ENCODE assay signal across 8 mouse cellular contexts in the genomic region with DNA sequence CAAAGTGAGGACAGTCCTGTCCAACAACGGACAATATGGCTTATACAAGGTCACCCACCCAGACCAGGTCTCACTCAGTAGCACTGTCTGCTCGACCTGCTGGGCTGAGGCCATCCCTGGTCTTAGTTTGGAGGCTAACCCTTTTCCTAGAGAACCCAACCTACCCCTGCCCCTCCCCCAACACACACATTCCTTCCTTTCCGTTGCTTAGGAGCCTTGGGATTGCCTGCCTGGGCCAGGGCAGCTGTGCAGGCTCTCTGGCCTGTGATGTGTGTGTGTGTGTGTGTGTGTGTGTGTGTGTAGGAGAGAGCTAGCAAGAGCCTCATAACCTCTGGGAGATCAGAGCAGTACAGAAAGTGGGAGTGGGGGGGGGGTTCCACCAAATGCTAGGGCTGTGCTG. TPM values are rescaled to one million over a fixed set of nuclear protein-coding genes. Genes with fewer than 3 reads are reported as not detected.
DNase-seq lines count a peak whose midpoint lies in the region; ATAC-seq lines count a peak whose summit lies in the region.

No protein-coding gene starts in this region.

- peak overlapping the region; percentile 92 for H3K4me2 ChIP-seq in lung, embryonic 15.5 days
- peak overlapping the region; percentile 90 for H3K4me2 ChIP-seq in stomach, embryonic 16.5 days (ENCODE audit: low read depth, low read length)

- H3K4me1 ChIP-seq in hindbrain, embryonic 10.5 days (replicated peaks): peaks cover 65% of the 10 kb centered on the region
- H3K4me1 ChIP-seq in lung, embryonic 15.5 days: peaks cover 46% of the 10 kb centered on the region
- peaks cover 24% of the 10 kb centered on the region for H3K4me1 ChIP-seq in stomach, embryonic 16.5 days (ENCODE audit: control insufficient read depth, insufficient read depth, low read length)

- ATAC-seq in lung, embryonic 15.5 days (ENCODE audit: borderline replicate concordance, extremely low read depth, low FRiP score, low TSS enrichment): no peak
- no peak for ATAC-seq in stomach, embryonic 16.5 days (ENCODE audit: insufficient read depth, low FRiP score)
- ATAC-seq in activated CD4-positive, CD25-positive, alpha-beta regulatory T cell, adult 4 months: no peak

- 0 out of 2 replicates have a peak, but pooled peaks cover 2% of the 10 kb centered on the region for H3K9me3 ChIP-seq in hindbrain, embryonic 10.5 days
- no peaks in the 10 kb centered on the region for H3K9me3 ChIP-seq in lung, embryonic 15.5 days
- H3K9me3 ChIP-seq in stomach, embryonic 16.5 days (replicated peaks; ENCODE audit: control insufficient read depth, low read length): no peaks in the 10 kb centered on the region

- peaks cover 26% of the 10 kb centered on the region for H3K36me3 ChIP-seq in hindbrain, embryonic 10.5 days
- H3K36me3 ChIP-seq in lung, embryonic 15.5 days: peaks cover 5% of the 10 kb centered on the region; the same call in 1 of the 2 replicates
- no peaks in the 10 kb centered on the region for H3K36me3 ChIP-seq in stomach, embryonic 16.5 days (ENCODE audit: control insufficient read depth, insufficient read depth, low read length)

- peak overlapping the region; percentile 87 for H3K27ac ChIP-seq in hindbrain, embryonic 10.5 days
- H3K27ac ChIP-seq in lung, embryonic 15.5 days: peak overlapping the region; percentile 66
- H3K27ac ChIP-seq in stomach, embryonic 16.5 days (ENCODE audit: low read length): peak overlapping the region; percentile 8; the same call in 1 of the 2 replicates

- DNase-seq in ES-CJ7 (ENCODE audit: low read depth, low spot score): peak; percentile 84
- peak; percentile 31 for DNase-seq in adipocyte (ENCODE audit: low spot score)
- DNase-seq in hindbrain, embryonic 10.5 days (ENCODE audit: low spot score): peak; percentile 87
- DNase-seq in spleen, adult 18-20 months: no peak
- DNase-seq in frontal cortex, adult 2 months (ENCODE audit: extremely low spot score in 1 of 2, low spot score in 1 of 2): no peak

- peak overlapping the region; percentile 66 for H3K4me3 ChIP-seq in hindbrain, embryonic 10.5 days
- H3K4me3 ChIP-seq in lung, embryonic 15.5 days: peak overlapping the region; percentile 65
- peak overlapping the region; percentile 73; the same call in 1 of the 2 replicates for H3K4me3 ChIP-seq in stomach, embryonic 16.5 days (replicated peaks; ENCODE audit: low read length)

- peaks cover 39% of the 10 kb centered on the region for H3K27me3 ChIP-seq in hindbrain, embryonic 10.5 days (ENCODE audit: insufficient read depth, poor library complexity, severe bottlenecking)
- peaks cover 3% of the 10 kb centered on the region; the same call in 1 of the 2 replicates for H3K27me3 ChIP-seq in lung, embryonic 15.5 days
- no peaks in the 10 kb centered on the region for H3K27me3 ChIP-seq in stomach, embryonic 16.5 days (ENCODE audit: control insufficient read depth, insufficient read depth, low read length)

- H3K9ac ChIP-seq in lung, embryonic 15.5 days: peak overlapping the region; percentile 66; the same call in 1 of the 2 replicates
- H3K9ac ChIP-seq in stomach, embryonic 16.5 days (ENCODE audit: low read length): peak overlapping the region; percentile 85

- 11% methylated on average over 3 of the region's 3 CpGs for WGBS in hindbrain, embryonic 10.5 days
- WGBS in lung, embryonic 15.5 days: 19% methylated on average over 3 of the region's 3 CpGs
- 26% methylated on average over 3 of the region's 3 CpGs for WGBS in stomach, embryonic 16.5 days

RNA-seq across cellular contexts. Expression of gene N4bp3, which starts 2.1 kb away (rescaled TPM):
- polyA plus RNA-seq in hindbrain, embryonic 10.5 days (2016; fragmentation: Nextera tagmentation; extraction: Ambion mirVana): 18.3 and 19.5 TPM in 2 replicates
- polyA plus RNA-seq in lung, embryonic 15.5 days (2015; fragmentation: Nextera tagmentation; extraction: Ambion mirVana): 46.2 and 46.6 TPM in 2 replicates
- 20.7 and 21.0 TPM in 2 replicates for polyA plus RNA-seq in stomach, embryonic 16.5 days (2015; fragmentation: Nextera tagmentation; extraction: Ambion mirVana)
- 1 to 10 TPM; 1.7 to 2.1 TPM for polyA plus RNA-seq in activated CD4-positive, CD25-positive, alpha-beta regulatory T cell, adult 4 months (2017; shearing (Covaris generic))
- 6.9 and 9.8 TPM in 2 replicates for polyA plus RNA-seq in frontal cortex, adult 2 months (2012; rRNA removed)

RNA-seq across cellular contexts. Expression of gene D930048N14Rik, which starts 2.2 kb away (rescaled TPM):
- 0.82 and 1.3 TPM in 2 replicates for polyA plus RNA-seq in hindbrain, embryonic 10.5 days (2016; fragmentation: Nextera tagmentation; extraction: Ambion mirVana)
- 2.7 and 3.9 TPM in 2 replicates for polyA plus RNA-seq in lung, embryonic 15.5 days (2015; fragmentation: Nextera tagmentation; extraction: Ambion mirVana)
- polyA plus RNA-seq in stomach, embryonic 16.5 days (2015; fragmentation: Nextera tagmentation; extraction: Ambion mirVana): 5.9 and 6.4 TPM in 2 replicates
- polyA plus RNA-seq in activated CD4-positive, CD25-positive, alpha-beta regulatory T cell, adult 4 months (2017; shearing (Covaris generic)): 1 to 10 TPM in 1 of 2 experiments, under 1 TPM in 1; 0.60 to 1.1 TPM
- 4.8 and 5.7 TPM in 2 replicates for polyA plus RNA-seq in frontal cortex, adult 2 months (2012; rRNA removed)

RNA-seq across cellular contexts. Expression of gene Rmnd5b, which starts 12.9 kb away (rescaled TPM):
- 38.9 and 45.6 TPM in 2 replicates for polyA plus RNA-seq in hindbrain, embryonic 10.5 days (2016; fragmentation: Nextera tagmentation; extraction: Ambion mirVana)
- polyA plus RNA-seq in lung, embryonic 15.5 days (2015; fragmentation: Nextera tagmentation; extraction: Ambion mirVana): 43.7 and 43.8 TPM in 2 replicates
- polyA plus RNA-seq in stomach, embryonic 16.5 days (2015; fragmentation: Nextera tagmentation; extraction: Ambion mirVana): 40.0 and 41.3 TPM in 2 replicates
- 10 to 100 TPM; 33.3 to 38.6 TPM for polyA plus RNA-seq in activated CD4-positive, CD25-positive, alpha-beta regulatory T cell, adult 4 months (2017; shearing (Covaris generic))
- 60.9 and 67.2 TPM in 2 replicates for polyA plus RNA-seq in frontal cortex, adult 2 months (2012; rRNA removed)

RNA-seq across cellular contexts. Expression of gene Nhp2, which starts 29.0 kb away (rescaled TPM):
- 209 and 250 TPM in 2 replicates for polyA plus RNA-seq in hindbrain, embryonic 10.5 days (2016; fragmentation: Nextera tagmentation; extraction: Ambion mirVana)
- polyA plus RNA-seq in lung, embryonic 15.5 days (2015; fragmentation: Nextera tagmentation; extraction: Ambion mirVana): 126 and 144 TPM in 2 replicates
- 133 and 138 TPM in 2 replicates for polyA plus RNA-seq in stomach, embryonic 16.5 days (2015; fragmentation: Nextera tagmentation; extraction: Ambion mirVana)
- 100 to 1,000 TPM; 128 to 145 TPM for polyA plus RNA-seq in activated CD4-positive, CD25-positive, alpha-beta regulatory T cell, adult 4 months (2017; shearing (Covaris generic))
- polyA plus RNA-seq in frontal cortex, adult 2 months (2012; rRNA removed): 64.6 and 68.5 TPM in 2 replicates

RNA-seq across cellular contexts. Expression of gene 0610009B22Rik, which starts 40.1 kb away (rescaled TPM):
- polyA plus RNA-seq in hindbrain, embryonic 10.5 days (2016; fragmentation: Nextera tagmentation; extraction: Ambion mirVana): 84.3 and 91.5 TPM in 2 replicates
- 98.9 and 99.4 TPM in 2 replicates for polyA plus RNA-seq in lung, embryonic 15.5 days (2015; fragmentation: Nextera tagmentation; extraction: Ambion mirVana)
- 89.5 and 93.1 TPM in 2 replicates for polyA plus RNA-seq in stomach, embryonic 16.5 days (2015; fragmentation: Nextera tagmentation; extraction: Ambion mirVana)
- 10 to 100 TPM; 19.5 to 25.1 TPM for polyA plus RNA-seq in activated CD4-positive, CD25-positive, alpha-beta regulatory T cell, adult 4 months (2017; shearing (Covaris generic))
- polyA plus RNA-seq in frontal cortex, adult 2 months (2012; rRNA removed): 37.9 and 39.6 TPM in 2 replicates

Comparison
In these comparisons a context has a peak if more than half of its experiments do, and no peak if none do; other contexts are left out.
1. DNase-seq: peak in ES-CJ7 (single experiment), adipocyte (single experiment) and hindbrain, embryonic 10.5 days (single experiment); none in spleen, adult 18-20 months (0 of 2) and frontal cortex, adult 2 months (0 of 2).
2. H3K27ac ChIP-seq: peak in every context shown above with its lines; median percentile 87 in hindbrain, embryonic 10.5 days; 66 in lung, embryonic 15.5 days; 8 in stomach, embryonic 16.5 days.
3. Peak in every context shown above with its lines, with median percentiles within 50 percentile points of each other: H3K4me3 ChIP-seq.